Mouse (Mus musculus) 3T3-L1 (cell line): ENCODE results near the gene Cdh13.

Experiments used
- DNase-seq: peaks from one replicate; pipeline ENCODE4 v3.0.0-alpha.2; 2015; ENCODE audit warnings: low read depth, low spot score

Gene Cdh13

DNA sequence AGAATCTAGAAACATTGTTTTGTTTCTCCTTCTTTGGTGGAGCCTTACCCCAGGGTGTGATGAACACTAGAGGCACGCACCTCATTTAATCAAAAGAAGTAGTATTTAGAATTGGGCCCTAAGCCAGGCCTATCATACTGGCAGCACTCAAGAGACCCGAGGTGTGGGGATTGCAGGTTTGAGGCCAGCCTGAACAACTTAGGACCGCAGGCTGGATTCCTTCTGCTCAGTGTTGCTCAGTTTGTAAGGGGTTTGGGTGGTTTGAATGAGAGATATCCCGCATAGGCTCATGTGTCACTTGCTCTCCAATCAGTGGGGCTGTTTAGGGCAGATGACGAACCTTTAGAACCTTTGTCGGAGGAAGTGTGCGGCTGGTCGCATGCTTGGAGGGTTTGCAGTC lies 96.5 kb downstream of the Cdh13 start:
- DNase-seq = no peak

DNA sequence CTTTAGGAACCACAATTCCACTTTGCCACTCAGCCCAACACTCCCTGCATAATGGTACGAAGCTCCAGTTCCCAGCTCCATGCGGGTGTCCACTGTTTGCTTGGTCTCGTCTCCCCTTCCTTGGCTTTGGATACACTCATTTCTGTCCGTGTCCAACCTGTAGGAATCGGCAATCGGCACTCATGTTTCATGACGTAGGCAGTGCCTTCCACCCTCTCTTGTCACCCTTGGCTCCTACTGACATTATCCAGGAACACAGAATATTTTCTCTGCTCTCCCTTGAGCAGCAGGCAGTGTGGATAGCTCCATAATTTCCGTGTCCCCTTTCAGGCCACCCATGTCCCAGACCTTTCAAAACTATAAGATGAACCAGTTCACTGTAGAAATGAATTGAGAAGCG lies 97.2 kb downstream of the Cdh13 start:
- no peak for DNase-seq

DNA sequence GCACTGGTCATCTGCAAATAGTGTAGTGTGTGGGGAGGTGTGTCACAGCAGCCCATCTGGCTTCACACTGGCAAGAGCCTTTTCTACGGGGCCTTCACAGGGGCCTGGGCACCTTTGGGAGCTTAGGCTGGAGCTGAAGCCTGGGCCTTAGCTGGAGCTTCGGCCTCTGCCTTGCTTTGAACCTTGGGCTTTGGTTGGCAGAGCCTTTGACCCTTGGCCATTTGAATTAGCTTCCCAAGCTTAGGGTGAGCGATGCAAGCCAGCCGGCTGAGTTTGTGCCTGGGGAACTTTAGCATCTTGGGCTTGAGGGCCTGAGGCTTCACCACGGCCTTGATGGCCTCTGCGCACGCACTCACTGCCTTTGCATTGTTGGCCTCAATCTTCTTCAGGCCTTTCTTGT lies 98.1 kb downstream of the Cdh13 start:
- no peak for DNase-seq

DNA sequence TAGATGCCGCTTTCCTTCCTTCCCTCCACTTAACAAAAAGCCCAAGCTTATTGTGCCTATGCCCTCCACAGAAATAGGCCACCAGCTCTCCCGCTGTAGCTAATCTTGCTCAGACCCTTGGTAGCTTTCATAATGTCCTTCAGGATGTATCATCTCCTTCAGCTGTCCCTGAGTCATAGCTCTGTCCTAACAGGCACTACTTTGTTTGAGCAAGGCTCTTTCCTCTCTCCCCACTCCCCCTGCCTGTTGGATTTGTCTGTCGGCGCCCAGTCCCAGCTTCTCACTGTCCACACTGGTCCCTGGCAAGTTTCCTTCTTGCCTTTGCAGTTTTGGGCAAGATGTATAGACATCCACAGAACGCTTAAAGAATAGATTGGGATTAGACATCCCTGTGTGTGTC lies 100.8 kb downstream of the Cdh13 start:
- no peak for DNase-seq

DNA sequence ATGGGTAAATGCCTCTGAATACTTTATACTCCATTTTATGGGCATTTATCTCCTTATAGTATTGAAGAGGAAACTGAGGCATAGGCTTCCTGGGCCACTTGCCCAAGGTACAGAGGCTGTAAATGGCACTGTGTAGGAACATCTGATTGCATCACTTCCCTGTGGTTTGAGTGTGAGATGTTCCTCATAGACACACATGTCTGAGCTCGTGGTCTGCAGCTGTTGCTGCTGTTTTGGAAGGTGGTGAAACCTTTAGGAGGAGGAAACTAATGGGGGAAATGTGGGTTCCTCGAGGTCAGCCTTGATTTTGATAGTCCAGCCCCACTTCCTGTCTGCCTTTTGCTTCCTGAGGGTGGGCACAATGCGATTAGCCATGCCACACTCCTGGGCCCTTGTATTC lies 105.9 kb downstream of the Cdh13 start:
- peak; percentile 17 for DNase-seq

DNA sequence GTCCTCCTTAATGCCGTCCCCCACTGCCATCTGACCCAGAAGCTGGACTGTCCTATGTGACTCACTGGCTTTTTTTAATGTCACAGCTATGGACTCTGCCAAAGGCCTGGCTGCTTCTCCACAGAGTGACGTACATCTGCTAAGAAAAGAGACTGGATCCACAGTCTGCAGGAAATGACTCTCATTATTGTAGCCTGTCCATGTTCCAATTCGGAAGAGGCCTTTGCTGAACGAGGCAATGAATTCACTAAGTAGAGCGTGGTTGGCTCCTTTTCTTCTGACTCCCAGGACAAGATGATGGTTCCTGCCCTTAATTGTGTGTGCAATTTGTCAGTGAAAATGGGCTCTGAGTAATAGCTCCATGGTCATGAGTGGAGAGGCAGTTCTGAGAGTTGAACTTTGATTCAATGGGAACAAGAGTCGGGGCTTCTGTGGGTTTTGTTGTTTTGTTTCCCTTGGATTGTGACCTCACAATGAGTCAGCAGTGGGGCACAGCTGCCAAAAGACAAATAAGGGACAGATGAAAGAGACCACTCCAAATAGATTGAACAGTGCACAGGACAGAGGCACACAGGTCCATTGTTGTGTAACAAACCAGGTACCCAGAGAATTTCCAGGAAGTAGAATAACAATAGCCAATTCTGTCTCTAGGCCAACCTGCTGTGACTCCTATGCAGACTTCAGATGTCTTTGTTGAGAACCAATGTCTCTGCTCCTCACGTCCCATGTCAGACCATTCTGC lies 110.5 kb downstream of the Cdh13 start:
- peak; percentile 84 for DNase-seq

DNA sequence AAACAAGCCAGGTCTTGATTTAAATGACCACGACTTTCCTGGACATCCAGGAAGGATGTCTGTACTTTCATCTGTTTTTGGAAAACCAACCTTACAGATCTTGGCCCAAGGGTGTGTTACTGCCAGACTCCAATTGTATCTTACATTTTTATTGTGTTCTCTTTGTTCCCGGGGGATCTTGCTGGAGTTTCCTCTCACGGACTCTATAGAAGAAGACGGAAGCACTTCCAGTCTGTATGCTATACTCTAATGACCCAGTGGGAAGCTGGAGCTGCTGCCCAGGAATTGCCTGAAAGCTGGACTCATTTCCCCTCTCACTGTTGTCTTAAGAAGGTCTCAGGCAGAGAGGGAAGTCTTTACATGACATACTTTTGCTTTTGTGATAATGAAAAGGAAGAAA lies 111.6 kb downstream of the Cdh13 start:
- no peak for DNase-seq

DNA sequence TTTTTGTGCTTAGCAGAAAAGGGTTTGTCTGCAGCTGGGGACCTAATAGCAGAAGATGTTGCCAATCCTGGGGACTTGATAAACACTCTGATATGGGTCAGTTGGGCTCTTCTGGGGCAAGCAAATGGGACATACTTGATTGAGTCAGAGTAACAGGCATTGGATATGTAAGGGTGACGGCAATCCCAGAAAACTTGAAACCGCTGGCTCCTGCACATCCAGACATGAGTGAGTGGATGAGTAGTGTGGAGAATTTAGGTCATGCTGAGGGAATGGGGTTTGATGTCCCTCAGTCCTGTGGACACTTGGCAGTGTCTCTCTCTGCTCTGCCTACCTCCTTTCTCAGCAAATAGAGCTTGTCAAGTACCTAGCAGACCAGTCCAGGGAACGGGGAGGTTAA lies 121.3 kb downstream of the Cdh13 start:
- DNase-seq = no peak

DNA sequence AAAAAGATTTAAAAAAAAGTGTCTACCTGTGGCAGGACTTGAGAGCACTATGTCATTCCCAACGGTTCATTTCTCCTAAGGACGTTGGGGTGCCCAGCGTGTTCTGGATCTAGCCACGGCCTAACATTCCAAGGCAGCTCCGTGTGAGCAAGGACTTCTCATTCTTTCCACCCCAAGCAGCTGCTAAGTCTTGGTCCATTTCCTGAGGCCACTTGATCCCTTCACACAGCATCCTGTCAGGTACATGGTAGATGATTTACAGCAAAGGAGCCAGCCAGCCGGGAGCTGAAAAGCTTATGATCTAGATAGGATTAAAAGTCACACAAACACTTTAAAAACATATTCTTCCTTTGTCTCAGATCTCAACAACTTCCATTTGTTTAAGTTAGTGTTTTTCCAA lies 123.8 kb downstream of the Cdh13 start:
- DNase-seq = no peak

DNA sequence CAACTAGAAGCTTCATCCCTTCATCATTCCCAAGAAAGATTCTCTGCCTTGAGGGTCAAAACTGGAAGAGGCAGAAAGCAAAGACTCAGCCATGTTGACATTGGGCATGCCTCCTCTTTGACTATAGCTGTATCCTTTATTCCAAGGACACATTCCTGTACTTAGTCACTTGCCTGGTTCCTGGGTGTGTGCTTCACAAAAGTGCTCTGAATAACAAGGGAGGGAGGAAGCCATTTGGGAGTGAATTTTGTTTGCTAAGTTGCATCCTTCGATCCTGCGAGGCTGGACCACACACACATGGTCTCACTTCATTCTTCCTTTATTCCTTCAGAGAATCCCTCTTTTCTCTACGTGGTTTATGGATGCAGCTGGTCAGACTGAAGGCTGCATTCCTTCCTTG lies 125.9 kb downstream of the Cdh13 start:
- no peak for DNase-seq

DNA sequence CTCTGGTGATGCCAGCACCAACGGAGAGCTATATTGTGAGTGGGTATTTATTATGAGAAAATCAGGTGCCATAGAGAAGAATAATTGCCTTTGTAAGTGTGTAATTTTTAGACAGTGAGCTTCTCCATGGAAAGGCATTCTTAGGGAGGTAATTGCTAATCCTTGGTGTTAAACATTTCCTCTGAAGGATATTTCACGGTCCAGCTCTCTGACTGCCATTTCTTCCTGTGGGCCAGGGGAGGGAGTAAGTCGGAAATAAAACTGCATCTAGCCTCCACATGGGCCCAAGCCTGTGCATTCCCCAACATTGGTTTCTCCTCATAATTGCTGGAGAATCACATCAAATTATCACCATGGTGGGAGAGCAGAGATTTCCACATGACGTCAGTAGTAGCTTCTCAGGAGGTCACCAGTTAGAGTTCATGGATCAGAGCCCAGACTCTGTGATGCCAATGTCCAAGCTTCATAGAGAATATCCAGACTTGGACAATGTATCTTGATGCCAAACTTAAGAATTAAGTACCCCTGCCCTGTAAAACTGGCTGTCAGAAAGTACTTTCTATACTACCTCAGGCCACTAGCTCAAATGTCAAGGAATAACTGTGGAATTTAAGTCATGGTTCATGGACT lies 126.9 kb downstream of the Cdh13 start:
- DNase-seq = no peak

DNA sequence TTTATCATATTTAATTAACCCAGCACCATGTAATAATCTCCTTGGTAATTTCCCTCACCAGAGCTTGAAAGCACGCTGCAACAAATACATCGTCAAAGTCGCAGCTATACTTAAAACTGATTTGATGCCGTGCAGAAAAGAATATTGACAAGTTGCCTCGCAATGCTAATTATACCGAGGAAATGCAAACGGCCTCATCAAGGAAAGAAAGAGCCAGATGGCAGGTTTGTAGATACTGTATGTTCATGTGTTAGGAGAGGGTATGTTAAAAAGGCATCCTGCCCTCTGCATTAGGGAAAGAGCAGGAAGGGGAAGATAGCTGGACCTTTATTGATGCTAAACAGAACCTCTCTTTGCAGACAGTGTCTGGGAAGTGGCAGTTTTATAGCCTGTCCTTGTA lies 132.1 kb downstream of the Cdh13 start:
- no peak for DNase-seq

DNA sequence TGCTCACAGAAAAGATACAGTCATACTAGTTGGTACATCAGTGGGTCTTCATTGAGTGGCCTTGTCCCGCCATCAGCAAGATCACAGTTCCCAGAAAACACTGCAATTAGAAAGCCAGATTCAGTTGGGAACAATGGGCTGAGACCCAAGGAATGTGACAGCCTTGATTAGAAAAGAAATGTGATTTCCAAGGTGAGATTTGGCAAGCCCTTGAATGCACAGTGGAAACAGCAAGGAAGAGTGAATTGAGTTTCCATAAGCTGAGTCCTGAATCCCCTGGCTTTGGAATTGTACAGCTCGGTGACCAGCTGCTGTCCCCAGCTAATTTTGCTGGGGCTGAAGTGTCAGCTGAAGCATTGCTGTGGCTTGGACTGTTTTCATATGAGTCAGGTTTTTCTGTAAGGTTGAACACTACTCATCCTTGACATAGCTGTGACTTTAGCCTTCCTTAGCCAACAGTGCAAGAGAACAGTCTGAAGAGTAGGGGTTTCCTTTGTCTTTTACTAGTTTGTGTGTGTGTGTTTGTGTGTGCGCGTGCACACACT lies 133.3 kb downstream of the Cdh13 start:
- DNase-seq = peak; percentile 54

DNA sequence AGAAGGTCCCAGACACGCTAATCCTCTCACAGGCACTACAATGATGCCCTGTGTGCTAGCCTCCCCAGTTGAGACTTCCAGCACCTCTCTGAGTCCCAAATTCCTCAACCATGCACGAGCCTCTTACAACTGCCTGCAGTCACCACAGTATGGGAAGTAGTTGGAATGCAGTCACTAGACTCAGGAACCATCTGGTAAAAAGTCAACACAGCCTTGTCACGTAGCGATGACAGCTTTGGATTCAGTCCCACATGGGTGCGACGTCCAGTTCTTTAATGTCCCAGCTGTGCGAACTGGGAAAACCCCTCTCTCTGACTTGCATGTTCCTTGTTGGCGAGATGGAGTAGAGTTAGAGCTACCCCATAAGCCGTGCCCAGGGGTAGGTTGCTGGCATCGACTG lies 139.1 kb downstream of the Cdh13 start:
- no peak for DNase-seq

DNA sequence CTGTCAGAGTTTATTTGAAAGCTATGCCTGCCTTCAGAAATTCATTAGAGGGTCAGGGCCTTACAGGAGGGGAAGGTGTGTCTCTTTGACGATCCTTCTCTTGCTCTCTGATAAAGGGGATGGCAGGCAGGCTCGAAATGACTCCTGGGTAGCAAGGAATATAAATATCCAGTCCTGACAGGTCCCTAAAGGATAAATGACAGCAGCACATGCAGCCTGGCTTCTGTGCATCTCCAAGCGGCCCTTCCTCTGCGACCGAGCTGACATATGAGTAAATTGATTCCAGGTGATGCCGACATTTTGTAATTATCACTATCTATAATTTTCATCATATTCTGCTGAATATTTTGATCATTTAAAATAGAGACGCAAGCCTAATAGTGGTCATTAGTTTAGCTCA lies 145.4 kb downstream of the Cdh13 start:
- no peak for DNase-seq

DNA sequence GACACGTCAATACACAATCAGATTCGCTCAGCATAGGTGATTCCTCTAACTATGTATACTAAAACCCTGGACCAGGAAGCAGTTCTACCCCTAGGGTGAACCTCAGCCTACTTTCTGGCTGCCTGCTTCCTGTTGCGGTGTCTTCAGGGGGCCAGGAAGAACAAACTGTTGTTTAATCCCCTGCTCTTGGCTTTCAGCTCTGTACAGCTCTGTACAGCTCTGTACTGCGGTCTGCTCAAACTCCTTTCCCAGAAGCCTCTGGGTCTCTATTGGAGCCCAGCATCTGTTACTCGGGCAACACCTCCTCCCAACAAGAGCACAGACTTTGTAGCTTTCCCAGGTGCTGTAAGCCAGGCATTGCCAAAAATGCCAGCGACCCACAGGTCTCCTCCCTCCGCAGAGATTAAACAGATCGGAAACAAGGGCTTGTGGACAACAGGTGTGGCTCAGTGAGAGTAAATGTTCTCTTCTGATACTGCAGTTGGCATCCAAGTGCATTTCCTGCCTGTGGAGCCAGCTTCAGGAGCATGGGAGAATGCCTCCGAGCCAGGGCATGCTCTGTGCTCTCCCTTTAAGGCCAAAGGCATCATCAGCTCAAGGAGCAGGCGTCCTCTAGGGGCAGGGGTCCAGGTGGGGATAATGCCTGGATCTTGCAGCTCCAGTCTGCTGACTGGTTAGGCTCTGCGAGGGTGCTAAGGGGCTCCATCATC lies 148.4 kb downstream of the Cdh13 start:
- no peak for DNase-seq

DNA sequence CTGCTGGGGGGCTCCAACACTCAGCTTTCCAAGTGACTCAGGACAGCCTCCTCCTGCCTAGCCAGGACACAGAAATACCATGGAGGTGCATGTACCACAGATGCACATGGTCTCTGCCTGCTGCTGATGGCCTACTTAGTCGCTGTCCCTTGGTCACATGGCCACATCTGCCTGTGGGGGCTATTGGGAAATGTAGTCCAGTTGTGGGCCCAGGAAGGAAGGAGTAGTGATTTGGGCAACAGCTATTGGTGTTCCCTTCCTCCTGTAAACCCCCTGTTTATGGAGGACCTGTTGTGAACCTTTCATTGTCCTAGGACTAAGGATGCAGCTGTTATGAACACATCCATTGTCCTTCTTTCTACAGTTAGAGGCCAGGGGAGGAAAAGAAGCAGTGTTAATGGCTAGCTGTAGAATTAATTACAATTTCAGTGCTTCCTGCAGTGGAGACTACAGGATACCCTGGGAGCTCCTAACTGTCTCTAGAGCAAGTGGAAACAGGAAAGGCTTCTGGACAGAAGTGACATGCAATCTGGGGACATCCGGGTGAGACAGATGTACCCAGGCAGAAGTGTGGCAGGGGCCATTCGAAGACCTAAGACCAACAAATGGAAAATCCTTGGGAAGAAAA lies 150.1 kb downstream of the Cdh13 start:
- DNase-seq = no peak

DNA sequence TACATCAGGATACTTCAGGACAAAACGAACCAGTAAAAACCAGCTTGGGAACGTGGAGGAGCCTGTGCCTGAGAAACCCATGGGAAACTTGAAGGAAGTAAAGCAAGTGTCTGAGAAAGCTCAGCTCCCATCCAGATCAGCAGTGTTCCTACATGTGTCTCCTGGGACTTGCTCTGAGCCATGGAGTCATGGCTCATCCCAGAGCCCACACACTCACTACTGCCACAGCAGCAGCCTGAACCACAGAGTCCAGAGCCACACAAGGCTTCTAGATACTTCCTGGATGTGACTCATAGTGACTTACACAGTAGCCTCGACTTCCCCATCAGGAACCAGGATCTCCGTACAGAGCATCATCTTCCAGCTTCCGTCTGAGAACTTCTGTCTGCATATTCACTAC lies 153.2 kb downstream of the Cdh13 start:
- DNase-seq = peak; percentile 57

DNA sequence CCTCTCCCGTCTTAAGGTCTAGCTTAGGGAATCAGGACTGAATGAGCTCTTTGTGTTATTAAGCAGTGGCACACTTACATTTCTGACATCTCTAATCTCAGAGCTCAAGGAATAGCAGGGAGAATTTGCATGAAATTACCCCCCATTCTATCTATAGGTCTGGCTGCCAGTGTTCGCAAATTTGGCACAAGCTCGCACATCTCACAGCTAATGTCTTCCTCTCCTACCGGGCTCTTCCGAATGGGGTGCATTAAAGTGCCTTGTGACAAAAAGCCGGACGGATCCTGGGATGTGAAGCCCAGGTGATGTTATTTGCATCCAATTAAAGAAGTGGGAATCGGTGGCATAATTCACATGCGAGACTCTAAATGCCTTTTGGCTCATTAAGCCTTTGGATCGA lies 153.6 kb downstream of the Cdh13 start:
- DNase-seq = no peak

DNA sequence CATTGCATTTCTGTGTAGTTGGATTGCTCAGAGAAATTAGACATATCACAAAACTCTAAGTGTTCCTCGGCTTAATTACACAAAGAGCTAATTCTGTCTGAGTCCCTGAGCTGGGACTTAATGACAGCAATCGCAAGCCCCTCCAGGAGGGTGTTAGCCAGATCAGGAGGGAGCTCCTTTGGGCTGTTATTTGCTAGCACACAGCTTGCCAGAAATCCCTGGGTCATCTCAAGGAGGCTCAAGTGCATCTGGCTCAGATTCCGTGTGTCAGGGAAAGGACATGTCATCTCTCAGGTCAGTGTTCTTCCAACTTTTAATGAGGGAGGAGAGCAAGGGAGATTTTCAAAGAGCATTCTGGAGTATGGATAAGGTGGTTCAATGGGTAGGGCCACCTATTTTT lies 154.3 kb downstream of the Cdh13 start:
- no peak for DNase-seq

DNA sequence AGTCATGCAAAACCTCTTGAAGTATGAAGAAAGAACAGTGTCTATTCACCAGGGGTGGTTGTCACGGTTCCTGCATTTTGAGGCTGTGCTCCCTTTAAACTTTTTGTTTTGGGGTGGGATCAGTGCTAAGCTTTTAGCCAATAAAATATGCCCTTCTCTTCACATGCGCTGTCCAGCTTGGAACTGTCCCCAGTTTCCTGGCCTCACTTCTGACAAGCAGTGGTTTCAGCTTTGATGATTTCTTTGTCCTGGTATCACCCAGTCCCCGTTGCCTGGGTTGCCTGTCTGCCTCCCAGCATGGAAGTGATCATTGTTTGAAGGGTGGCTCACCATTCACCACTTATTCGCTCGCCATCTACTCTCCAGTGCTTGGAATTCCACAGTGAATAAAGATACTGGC lies 156.3 kb downstream of the Cdh13 start:
- DNase-seq = no peak

DNA sequence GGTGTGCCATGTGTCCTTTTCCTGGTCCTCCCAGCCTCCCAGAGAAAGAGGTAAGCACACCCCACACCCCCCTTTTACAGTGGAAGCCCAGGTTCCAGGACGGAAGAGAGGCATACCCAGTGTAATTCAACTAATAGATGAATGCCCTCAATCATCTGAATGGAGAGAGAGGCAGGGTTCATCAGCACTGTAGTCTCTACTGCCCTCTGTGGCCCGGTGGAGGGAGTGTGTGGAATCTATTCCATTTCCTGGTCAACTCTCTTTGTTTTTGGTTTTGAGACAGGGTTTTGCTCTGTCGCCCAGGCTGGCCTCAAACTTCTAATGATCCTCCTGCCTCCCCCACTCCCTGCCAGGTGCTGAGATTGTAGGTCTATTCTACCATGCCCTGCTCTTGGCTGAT lies 159.8 kb downstream of the Cdh13 start:
- peak; percentile 61 for DNase-seq
